Mouse (Mus musculus) ES-E14 (cell line): Measurements from ENCODE around the gene Mum1l1. TPM values are rescaled to one million over a fixed set of nuclear protein-coding genes. Genes with fewer than 3 reads are reported as not detected.

ENCODE experiments used
- DNase-seq: peaks from one replicate; pipeline ENCODE4 v3.0.0-alpha.2; 2013; ENCODE audit warnings: low read depth, low spot score
- H3K27ac ChIP-seq: 2 replicates; pipeline ENCODE4 v1.5.1; 2012; ENCODE audit warnings: low read depth, mild to moderate bottlenecking, low read length, moderate library complexity, mixed read lengths; ENCODE audit not compliant: poor library complexity, insufficient read depth, severe bottlenecking
- H3K36me3 ChIP-seq: 2 replicates; pipeline ENCODE4 v1.6.1; 2012; ENCODE audit warnings: mild to moderate bottlenecking, low read length, moderate library complexity, mixed read lengths; ENCODE audit not compliant: control insufficient read depth, poor library complexity, insufficient read depth, severe bottlenecking
- H3K4me1 ChIP-seq, 2 experiments: fragments of 150-350 bp in 1 of 2; sonication (generic) in 1 of 2; 2 replicates each; pipeline ENCODE4 v1.6.1; 2012; ENCODE audit warnings: low read length in 2 of 2, mild to moderate bottlenecking in 1 of 2, mixed read lengths in 1 of 2; ENCODE audit not compliant: control insufficient read depth in 2 of 2, insufficient read depth in 2 of 2, poor library complexity in 1 of 2
- H3K4me3 ChIP-seq, 2 experiments: fragments of 150-350 bp in 1 of 2; sonication (generic) in 1 of 2; 2 replicates each; pipeline ENCODE4 v1.5.1; 2012; ENCODE audit warnings: low read length in 2 of 2, low read depth in 1 of 2, mild to moderate bottlenecking in 1 of 2, mixed read lengths in 1 of 2; ENCODE audit not compliant: insufficient read depth in 1 of 2, poor library complexity in 1 of 2, severe bottlenecking in 1 of 2
- H3K9ac ChIP-seq: 2 replicates; pipeline ENCODE4 v1.6.1; 2012; ENCODE audit warnings: low read depth, mild to moderate bottlenecking, low read length, mixed read lengths; ENCODE audit not compliant: poor library complexity, insufficient read depth, severe bottlenecking
- H3K9me3 ChIP-seq: fragments of 150-350 bp; sonication (generic); 2 replicates; pipeline ENCODE4 v1.6.1; 2012; ENCODE audit warnings: low read depth, mild to moderate bottlenecking, low read length; ENCODE audit not compliant: control insufficient read depth, insufficient read depth
- CHD2 ChIP-seq: IDR thresholded peaks from 2 replicates; pipeline ENCODE4 v1.6.1; 2014; ENCODE audit warnings: mild to moderate bottlenecking, low read depth, low read length, inconsistent platforms
- HCFC1 ChIP-seq: IDR thresholded peaks from 2 replicates; pipeline ENCODE4 v1.6.1; 2012; ENCODE audit warnings: low read length, inconsistent platforms, borderline replicate concordance; ENCODE audit not compliant: insufficient read depth
- MAFK ChIP-seq: IDR thresholded peaks from 2 replicates; pipeline ENCODE4 v1.6.1; 2014; ENCODE audit warnings: mild to moderate bottlenecking, low read depth, low read length, inconsistent platforms; ENCODE audit not compliant: insufficient read depth
- ZC3H11A ChIP-seq: IDR thresholded peaks from 2 replicates; pipeline ENCODE4 v1.6.1; 2012; ENCODE audit warnings: low read depth, mild to moderate bottlenecking, inconsistent platforms, low read length, borderline replicate concordance
- ZNF384 ChIP-seq: IDR thresholded peaks from 2 replicates; pipeline ENCODE4 v1.6.1; 2012; ENCODE audit warnings: low read depth, low read length, inconsistent platforms
- in situ Hi-C, 2 experiments: fragments of 600-800 bp; cut with MboI; formaldehyde crosslinking; loops; one replicate each; pipeline ENCODE4 v1.15.1; 2025; ENCODE audit warnings: low sequenced_read_pairs in 2 of 2, inconsistent platforms in 1 of 2; ENCODE audit not compliant: unreplicated experiment in 2 of 2
- total RNA-seq: library from RNA; depleted of rRNA; stranded (reverse); fragments of 300-350 nt; gene quantifications from 2 replicates; pipeline ENCODE4 v1.2.3, GENCODE M21; 2012

Gene Mum1l1
- total RNA-seq, 1 experiment, result 7.7 TPM

GRCm38 (mm10) chrX:139214765-139215164 lies 4.9 kb downstream of the Mum1l1 start:
- H3K9me3 ChIP-seq, result no peaks in the 10 kb centered on the region
- no peak overlapping the region for H3K4me3 ChIP-seq
- H3K27ac ChIP-seq, result no peak overlapping the region
- H3K9ac ChIP-seq, result no peak overlapping the region
- no peaks in the 10 kb centered on the region for H3K4me1 ChIP-seq
- H3K36me3 ChIP-seq, result no peaks in the 10 kb centered on the region
- TF ChIP-seq ZNF384, result no peak
- TF ChIP-seq MAFK, result no peak
- TF ChIP-seq ZC3H11A, result no peak
- no peak for TF ChIP-seq CHD2
- TF ChIP-seq HCFC1, result no peak
- in situ Hi-C loops, result no loop called here
- DNase-seq, result no peak

GRCm38 (mm10) chrX:139216409-139216808 lies 6.6 kb downstream of the Mum1l1 start:
- in situ Hi-C loops, result no loop called here
- Histone ChIP-seq H3K9me3 (no peaks in the 10 kb centered on the region), H3K4me1 (no peaks in the 10 kb centered on the region), H3K36me3 (no peaks in the 10 kb centered on the region), H3K4me3 (no peak overlapping the region), H3K27ac (no peak overlapping the region), H3K9ac (no peak overlapping the region)
- TF ChIP-seq HCFC1 (no peak), CHD2 (no peak), ZNF384 (no peak), ZC3H11A (no peak), MAFK (no peak)
- no peak for DNase-seq

GRCm38 (mm10) chrX:139216991-139217593 lies 7.2 kb downstream of the Mum1l1 start:
- Histone ChIP-seq H3K36me3 (no peaks in the 10 kb centered on the region), H3K4me1 (no peaks in the 10 kb centered on the region), H3K9me3 (no peaks in the 10 kb centered on the region), H3K27ac (no peak overlapping the region), H3K9ac (no peak overlapping the region; the same call in 1 of the 2 replicates), H3K4me3 (peak overlapping the region; percentile 30 to 43; a peak in 3 of 4 replicates)
- no peak for DNase-seq
- TF ChIP-seq CHD2 (no peak), ZNF384 (0 out of 2 replicates have a peak, but pooled peaks have one; percentile 33), ZC3H11A (no peak), MAFK (no peak), HCFC1 (no peak)
- in situ Hi-C loops, result no loop called here

GRCm38 (mm10) chrX:139217776-139218175 lies 7.9 kb downstream of the Mum1l1 start:
- TF ChIP-seq CHD2 (no peak), ZC3H11A (no peak), MAFK (no peak), ZNF384 (no peak)
- Histone ChIP-seq H3K9ac (no peak overlapping the region), H3K27ac (no peak overlapping the region), H3K4me3 (no peak overlapping the region), H3K36me3 (no peaks in the 10 kb centered on the region), H3K9me3 (no peaks in the 10 kb centered on the region), H3K4me1 (no peaks in the 10 kb centered on the region)
- in situ Hi-C loops, result no loop called here
- no peak for DNase-seq

GRCm38 (mm10) chrX:139219017-139219416 lies 9.2 kb downstream of the Mum1l1 start:
- Histone ChIP-seq H3K27ac (no peak overlapping the region), H3K9me3 (no peaks in the 10 kb centered on the region), H3K4me1 (no peaks in the 10 kb centered on the region), H3K4me3 (no peak overlapping the region), H3K9ac (no peak overlapping the region), H3K36me3 (no peaks in the 10 kb centered on the region)
- TF ChIP-seq MAFK, result no peak
- in situ Hi-C loops, result no loop called here
- DNase-seq, result peak; percentile 26
